Mouse (Mus musculus) thymus, adult 2 months (tissue): ENCODE measurements around the gene Mpzl2.

Experiments
- CTCF ChIP-seq: fragments of 200-500 bp; IDR thresholded peaks from 2 replicates; pipeline ENCODE4 v1.5.1; 2012; ENCODE audit warnings: mild to moderate bottlenecking, control low read depth, low read length, moderate library complexity, borderline replicate concordance; ENCODE audit not compliant: control insufficient read depth, poor library complexity, insufficient read depth; ENCODE audit errors: extremely low read depth
- POLR2A ChIP-seq: fragments of 200-500 bp; IDR thresholded peaks from 2 replicates; pipeline ENCODE4 v1.6.1; 2012; ENCODE audit warnings: mild to moderate bottlenecking, low read length, control low read depth, moderate library complexity; ENCODE audit not compliant: control insufficient read depth, poor library complexity, insufficient read depth; ENCODE audit errors: extremely low read depth

- TF ChIP-seq CTCF (no peak), POLR2A (no peak)
Observed at GRCm38 (mm10) chr9:45022800-45023199, 16.8 kb upstream of the Mpzl2 start.
